Mouse (Mus musculus) lung, postnatal 0 days (tissue): ENCODE data around the gene Sec22a.

Experiments used
- CTCF ChIP-seq: IDR thresholded peaks from 2 replicates; pipeline ENCODE4 v1.5.1; 2016; ENCODE audit warnings: antibody characterized with exemption, mild to moderate bottlenecking
- EP300 ChIP-seq: IDR thresholded peaks from 2 replicates; pipeline ENCODE4 v1.6.1; 2016; ENCODE audit warnings: antibody characterized with exemption, mild to moderate bottlenecking, control low read depth

GRCm38 (mm10) chr16:35272417-35272816 is 91.3 kb downstream of the Sec22a start:
- TF ChIP-seq CTCF, result peak; percentile 37
- no peak for TF ChIP-seq EP300
